Mouse (Mus musculus) heart, adult 2 months (tissue): ENCODE measurements around the gene Nckap5.

Experiments
- CTCF ChIP-seq: fragments of 200-600 bp; IDR thresholded peaks from 2 replicates; pipeline ENCODE4 v1.8.1; 2022; ENCODE audit warnings: antibody characterized with exemption, mild to moderate bottlenecking, moderate library complexity
- EP300 ChIP-seq: fragments of 200-500 bp; IDR thresholded peaks from 2 replicates; pipeline ENCODE4 v1.6.1; 2011; ENCODE audit warnings: low read depth, low read length, control low read depth; ENCODE audit not compliant: insufficient read depth
- POLR2A ChIP-seq: fragments of 200-500 bp; IDR thresholded peaks from 2 replicates; pipeline ENCODE4 v1.6.1; 2011; ENCODE audit warnings: mild to moderate bottlenecking, low read depth, low read length, control low read depth; ENCODE audit not compliant: insufficient read depth

DNA sequence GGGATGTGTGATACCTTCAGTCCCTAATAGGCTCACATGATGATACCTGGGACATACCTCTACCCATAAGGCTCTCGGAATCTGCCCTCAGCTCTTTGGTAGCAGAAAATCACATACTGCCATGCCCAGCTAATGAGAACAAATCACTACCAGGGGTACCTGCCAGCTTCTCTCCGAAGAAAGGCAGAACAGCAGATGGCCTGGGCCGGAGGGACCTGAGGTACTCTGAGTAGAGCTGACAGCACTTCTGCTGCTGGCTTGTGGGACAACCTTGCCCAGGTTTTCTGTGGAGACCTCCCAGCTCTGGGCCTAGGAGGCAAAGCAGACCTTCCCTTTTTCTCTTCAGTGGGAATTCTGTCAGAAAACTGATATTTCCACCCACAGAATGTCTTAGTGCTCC is 714.6 kb downstream of the Nckap5 start:
- TF ChIP-seq CTCF (no peak), POLR2A (no peak), EP300 (no peak)
